Mouse (Mus musculus): Measurements from ENCODE around the gene Krt72.

- no peak for TF ChIP-seq CTCF (IDR thresholded peaks at IDR 0.05; ENCODE audit: extremely low read depth, insufficient read depth, insufficient read length, insufficient replicate concordance)
- TF ChIP-seq POLR2A (IDR thresholded peaks at IDR 0.05; ENCODE audit: low read depth, low read length) = no peak
Measured at GRCm38 (mm10) chr15:101786360-101786759, at the start of gene Krt72.
